Mouse (Mus musculus) ES-E14 (cell line): ENCODE results near the gene Raver1. TPM values are rescaled to one million over a fixed set of nuclear protein-coding genes. Genes with fewer than 3 reads are reported as not detected.

Source experiments
- DNase-seq: peaks from one replicate; pipeline ENCODE4 v3.0.0-alpha.2; 2013; ENCODE audit warnings: low read depth, low spot score
- H3K27ac ChIP-seq: 2 replicates; pipeline ENCODE4 v1.5.1; 2012; ENCODE audit warnings: low read depth, mild to moderate bottlenecking, low read length, moderate library complexity, mixed read lengths; ENCODE audit not compliant: poor library complexity, insufficient read depth, severe bottlenecking
- H3K36me3 ChIP-seq: 2 replicates; pipeline ENCODE4 v1.6.1; 2012; ENCODE audit warnings: mild to moderate bottlenecking, low read length, moderate library complexity, mixed read lengths; ENCODE audit not compliant: control insufficient read depth, poor library complexity, insufficient read depth, severe bottlenecking
- H3K4me1 ChIP-seq, 2 experiments: fragments of 150-350 bp in 1 of 2; sonication (generic) in 1 of 2; 2 replicates each; pipeline ENCODE4 v1.6.1; 2012; ENCODE audit warnings: low read length in 2 of 2, mild to moderate bottlenecking in 1 of 2, mixed read lengths in 1 of 2; ENCODE audit not compliant: control insufficient read depth in 2 of 2, insufficient read depth in 2 of 2, poor library complexity in 1 of 2
- H3K4me3 ChIP-seq, 2 experiments: fragments of 150-350 bp in 1 of 2; sonication (generic) in 1 of 2; 2 replicates each; pipeline ENCODE4 v1.5.1; 2012; ENCODE audit warnings: low read length in 2 of 2, low read depth in 1 of 2, mild to moderate bottlenecking in 1 of 2, mixed read lengths in 1 of 2; ENCODE audit not compliant: insufficient read depth in 1 of 2, poor library complexity in 1 of 2, severe bottlenecking in 1 of 2
- H3K9ac ChIP-seq: 2 replicates; pipeline ENCODE4 v1.6.1; 2012; ENCODE audit warnings: low read depth, mild to moderate bottlenecking, low read length, mixed read lengths; ENCODE audit not compliant: poor library complexity, insufficient read depth, severe bottlenecking
- H3K9me3 ChIP-seq: fragments of 150-350 bp; sonication (generic); 2 replicates; pipeline ENCODE4 v1.6.1; 2012; ENCODE audit warnings: low read depth, mild to moderate bottlenecking, low read length; ENCODE audit not compliant: control insufficient read depth, insufficient read depth
- CHD2 ChIP-seq: IDR thresholded peaks from 2 replicates; pipeline ENCODE4 v1.6.1; 2014; ENCODE audit warnings: mild to moderate bottlenecking, low read depth, low read length, inconsistent platforms
- HCFC1 ChIP-seq: IDR thresholded peaks from 2 replicates; pipeline ENCODE4 v1.6.1; 2012; ENCODE audit warnings: low read length, inconsistent platforms, borderline replicate concordance; ENCODE audit not compliant: insufficient read depth
- MAFK ChIP-seq: IDR thresholded peaks from 2 replicates; pipeline ENCODE4 v1.6.1; 2014; ENCODE audit warnings: mild to moderate bottlenecking, low read depth, low read length, inconsistent platforms; ENCODE audit not compliant: insufficient read depth
- ZC3H11A ChIP-seq: IDR thresholded peaks from 2 replicates; pipeline ENCODE4 v1.6.1; 2012; ENCODE audit warnings: low read depth, mild to moderate bottlenecking, inconsistent platforms, low read length, borderline replicate concordance
- ZNF384 ChIP-seq: IDR thresholded peaks from 2 replicates; pipeline ENCODE4 v1.6.1; 2012; ENCODE audit warnings: low read depth, low read length, inconsistent platforms
- in situ Hi-C, 2 experiments: fragments of 600-800 bp; cut with MboI; formaldehyde crosslinking; loops; one replicate each; pipeline ENCODE4 v1.15.1; 2025; ENCODE audit warnings: low sequenced_read_pairs in 2 of 2, inconsistent platforms in 1 of 2; ENCODE audit not compliant: unreplicated experiment in 2 of 2
- total RNA-seq: library from RNA; depleted of rRNA; stranded (reverse); fragments of 300-350 nt; gene quantifications from 2 replicates; pipeline ENCODE4 v1.2.3, GENCODE M21; 2012

Raver1 gene
- total RNA-seq, 1 experiment = 26.3 TPM

- in situ Hi-C loops = no loop called here
- Histone ChIP-seq H3K4me3 (no peak overlapping the region), H3K9ac (no peak overlapping the region), H3K36me3 (peaks cover 17% of the 10 kb centered on the region), H3K27ac (no peak overlapping the region), H3K4me1 (peaks cover 0 to 5% of the 10 kb centered on the region in 2 experiments; a peak in 2 of 4 replicates), H3K9me3 (no peaks in the 10 kb centered on the region)
- no peak for TF ChIP-seq CHD2
- TF ChIP-seq MAFK = no peak
- TF ChIP-seq HCFC1 = no peak
- no peak for TF ChIP-seq ZC3H11A
- no peak for TF ChIP-seq ZNF384
- DNase-seq = no peak
Measured at GRCm38 (mm10) chr9:21135329-21135890, 43.6 kb upstream of the Raver1 start.

GRCm38 (mm10) chr9:21134595-21135328 is 43.0 kb upstream of the Raver1 start:
- Histone ChIP-seq H3K4me1 (peaks cover 0 to 5% of the 10 kb centered on the region in 2 experiments; a peak in 2 of 4 replicates), H3K27ac (no peak overlapping the region), H3K36me3 (peaks cover 11% of the 10 kb centered on the region), H3K4me3 (no peak overlapping the region), H3K9ac (no peak overlapping the region), H3K9me3 (no peaks in the 10 kb centered on the region)
- in situ Hi-C loops = no loop called here
- TF ChIP-seq CHD2 (no peak), ZC3H11A (no peak), MAFK (no peak), HCFC1 (no peak)
- no peak for DNase-seq

DNA sequence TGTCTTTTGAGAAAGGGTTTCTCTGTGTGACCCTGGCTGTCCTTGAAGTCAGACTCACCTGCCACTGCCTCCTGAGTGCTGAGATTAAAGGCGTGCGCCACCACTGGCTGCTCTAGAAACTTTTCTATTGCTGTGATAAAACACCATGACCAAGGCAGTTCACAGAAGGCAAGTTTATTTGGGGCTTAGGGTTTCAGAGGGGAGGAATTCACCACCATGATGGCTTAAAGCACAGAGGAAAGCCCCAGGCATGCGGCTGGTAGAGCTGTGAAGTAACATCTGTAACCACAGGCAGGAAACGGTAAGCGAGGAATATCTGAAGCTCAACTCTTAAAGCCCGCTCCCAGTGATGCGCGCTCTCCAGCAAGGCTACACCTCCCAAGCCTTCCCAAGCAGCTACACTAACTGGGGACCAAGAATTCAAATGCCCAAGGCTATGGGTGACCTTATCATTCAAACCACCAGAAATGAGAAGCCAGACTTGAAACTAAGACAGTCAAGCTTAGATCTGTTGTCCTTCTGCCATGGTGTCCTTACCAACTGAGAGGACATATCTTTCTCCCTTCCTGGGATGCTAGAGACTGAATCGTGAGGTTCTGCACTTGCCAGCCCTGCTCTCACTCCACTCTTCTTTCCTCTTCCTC is 41.4 kb upstream of the Raver1 start:
- no peaks in the 10 kb centered on the region for H3K9me3 ChIP-seq
- no peak overlapping the region for H3K4me3 ChIP-seq
- DNase-seq = no peak
- H3K9ac ChIP-seq = no peak overlapping the region
- peaks cover 0 to 5% of the 10 kb centered on the region in 2 experiments; a peak in 2 of 4 replicates for H3K4me1 ChIP-seq
- in situ Hi-C loops = no loop called here
- no peak overlapping the region for H3K27ac ChIP-seq
- TF ChIP-seq HCFC1 (no peak), ZC3H11A (no peak), CHD2 (no peak), ZNF384 (no peak), MAFK (no peak)
- H3K36me3 ChIP-seq = no peaks in the 10 kb centered on the region; the same call in 1 of the 2 replicates

GRCm38 (mm10) chr9:21132102-21132775 is 40.4 kb upstream of the Raver1 start:
- H3K4me3 ChIP-seq = no peak overlapping the region; a peak in 1 of 4 replicates
- no peaks in the 10 kb centered on the region for H3K9me3 ChIP-seq
- H3K4me1 ChIP-seq = peaks cover 0 to 5% of the 10 kb centered on the region in 2 experiments; a peak in 2 of 4 replicates
- no peak overlapping the region for H3K9ac ChIP-seq
- TF ChIP-seq ZNF384 = no peak
- no peak for TF ChIP-seq HCFC1
- TF ChIP-seq MAFK = no peak
- no peak for TF ChIP-seq CHD2
- no peak for TF ChIP-seq ZC3H11A
- in situ Hi-C loops = no loop called here
- no peak overlapping the region for H3K27ac ChIP-seq
- no peak for DNase-seq
- H3K36me3 ChIP-seq = no peaks in the 10 kb centered on the region
